Comparison of ENCODE assay signal across 8 mouse cellular contexts in the genomic region with DNA sequence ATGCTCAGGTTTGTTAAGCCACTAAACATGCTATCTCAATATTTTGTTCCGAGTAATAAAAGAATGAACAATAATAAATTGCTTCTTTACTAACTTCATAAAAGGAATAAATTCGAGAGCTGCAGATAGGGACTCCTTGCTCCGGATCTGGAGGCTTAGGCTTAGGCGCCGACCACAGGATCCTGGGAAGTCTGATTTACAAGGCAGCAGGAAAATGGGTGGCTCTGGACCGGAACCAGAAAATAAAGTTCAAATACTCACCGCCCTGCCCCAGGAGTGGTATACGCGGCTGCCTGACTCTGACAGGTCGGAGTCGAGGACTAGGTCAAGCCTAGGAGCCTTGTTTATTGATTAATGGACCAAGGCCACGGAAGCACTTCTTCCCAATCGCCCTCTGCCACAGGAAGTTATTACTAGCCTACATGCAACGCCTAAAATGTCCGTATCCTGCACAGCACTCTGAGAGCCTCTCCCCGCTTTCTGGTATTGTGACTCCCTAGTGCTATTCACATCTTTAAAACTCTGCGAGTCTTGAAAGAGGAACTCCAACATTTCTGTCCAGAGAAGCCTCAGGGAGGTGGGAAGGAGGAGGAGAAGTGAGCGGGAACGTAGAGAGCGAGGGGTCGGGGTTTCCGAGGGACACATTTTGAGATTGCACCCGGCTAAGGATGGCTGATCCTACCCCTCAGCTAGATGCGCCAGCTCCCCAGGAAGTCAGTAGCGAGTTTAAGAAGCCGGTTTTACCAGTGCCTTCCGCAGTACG. TPM values are rescaled to one million over a fixed set of nuclear protein-coding genes. Genes with fewer than 3 reads are reported as not detected.
A peak's percentile ranks its signal among the peaks of the same experiment; 100 is the strongest.
DNase-seq lines count a peak whose midpoint lies in the region; ATAC-seq and TF ChIP-seq lines count a peak whose summit lies in the region.

A gene (plus strand): TSS at position 642 of the 763 bp plus-strand sequence.

- H3K4me1 ChIP-seq in ES-Bruce4 (ENCODE audit: control insufficient read depth, insufficient read depth, low read length), result no peaks in the 10 kb centered on the region
- H3K4me1 ChIP-seq in forebrain, embryonic 13.5 days, result peaks cover 32% of the 10 kb centered on the region
- H3K4me1 ChIP-seq in liver, postnatal 0 days (ENCODE audit: insufficient read depth), result peaks cover 18% of the 10 kb centered on the region
- H3K4me1 ChIP-seq in neural tube, embryonic 14.5 days (ENCODE audit: control insufficient read depth, insufficient read depth, low read length), result peaks cover 19% of the 10 kb centered on the region

- peak within 1 kb of the TSS; percentile 78 for H3K9ac ChIP-seq in ES-Bruce4 (ENCODE audit: low read depth, poor library complexity, severe bottlenecking)
- peak within 1 kb of the TSS; percentile 90 for H3K9ac ChIP-seq in forebrain, embryonic 13.5 days
- peak within 1 kb of the TSS; percentile 95 for H3K9ac ChIP-seq in liver, postnatal 0 days (replicated peaks)
- peak within 1 kb of the TSS; percentile 77 for H3K9ac ChIP-seq in neural tube, embryonic 14.5 days (replicated peaks; ENCODE audit: low read depth, low read length)

- TF ChIP-seq POLR2A in ES-Bruce4 (IDR thresholded peaks at IDR 0.05; ENCODE audit: insufficient read depth, low read length), result no peak

- H3K27ac ChIP-seq in ES-Bruce4 (ENCODE audit: insufficient read depth, low read length), result no peak within 1 kb of the TSS
- peak within 1 kb of the TSS; percentile 80 for H3K27ac ChIP-seq in forebrain, embryonic 13.5 days
- peak within 1 kb of the TSS; percentile 91 for H3K27ac ChIP-seq in liver, postnatal 0 days (ENCODE audit: low read depth)
- H3K27ac ChIP-seq in neural tube, embryonic 14.5 days (ENCODE audit: low read depth, low read length), result peak within 1 kb of the TSS; percentile 81; the same call in 1 of the 2 replicates

- H3K4me3 ChIP-seq in ES-Bruce4 (ENCODE audit: low read depth, low read length), result peak within 1 kb of the TSS; percentile 100
- H3K4me3 ChIP-seq in forebrain, embryonic 13.5 days, result peak within 1 kb of the TSS; percentile 97
- peak within 1 kb of the TSS; percentile 100 for H3K4me3 ChIP-seq in liver, postnatal 0 days (ENCODE audit: low read depth, low read length)
- H3K4me3 ChIP-seq in neural tube, embryonic 14.5 days (ENCODE audit: low read depth, low read length), result peak within 1 kb of the TSS; percentile 97

- DNase-seq in heart, postnatal 10 days, result peak; percentile 85 to 90
- peak; percentile 60 for DNase-seq in large intestine, adult 2 months (ENCODE audit: low read depth, low spot score)
- peak; percentile 81 for DNase-seq in liver, postnatal 0 days
- peak; percentile 86 for DNase-seq in testis, postnatal 10 days (ENCODE audit: low spot score)

- ATAC-seq in cerebellum, adult (ENCODE audit: insufficient number of reproducible peaks, low FRiP score, low TSS enrichment), result peak; percentile 92
- peak; percentile 89 for ATAC-seq in forebrain, embryonic 13.5 days
- ATAC-seq in liver, postnatal 0 days, result peak; percentile 93
- ATAC-seq in neural tube, embryonic 14.5 days (ENCODE audit: low read depth), result peak; percentile 93

- peak within 1 kb of the TSS; percentile 98 for H3K4me2 ChIP-seq in forebrain, embryonic 13.5 days
- peak within 1 kb of the TSS; percentile 98 for H3K4me2 ChIP-seq in liver, postnatal 0 days (ENCODE audit: low read depth, low read length)
- peak within 1 kb of the TSS; percentile 100 for H3K4me2 ChIP-seq in neural tube, embryonic 14.5 days (ENCODE audit: low read depth, low read length)

- no peaks in the 10 kb centered on the region for H3K9me3 ChIP-seq in ES-Bruce4 (replicated peaks; ENCODE audit: control insufficient read depth, insufficient read depth, low read length, poor library complexity, severe bottlenecking)
- H3K9me3 ChIP-seq in forebrain, embryonic 13.5 days (replicated peaks), result no peaks in the 10 kb centered on the region
- H3K9me3 ChIP-seq in liver, postnatal 0 days (ENCODE audit: low read length), result no peaks in the 10 kb centered on the region
- no peaks in the 10 kb centered on the region for H3K9me3 ChIP-seq in neural tube, embryonic 14.5 days (ENCODE audit: control insufficient read depth, low read length)

- no peaks in the 10 kb centered on the region for H3K27me3 ChIP-seq in ES-Bruce4 (ENCODE audit: control insufficient read depth, insufficient read depth, low read length, poor library complexity, severe bottlenecking)
- no peaks in the 10 kb centered on the region for H3K27me3 ChIP-seq in forebrain, embryonic 13.5 days
- no peaks in the 10 kb centered on the region for H3K27me3 ChIP-seq in liver, postnatal 0 days (ENCODE audit: insufficient read depth, low read length)
- H3K27me3 ChIP-seq in neural tube, embryonic 14.5 days (ENCODE audit: control insufficient read depth, insufficient read depth, low read length), result no peaks in the 10 kb centered on the region

- WGBS in forebrain, embryonic 13.5 days, result under 1% methylated on average over 28 of the region's 28 CpGs
- WGBS in large intestine, adult 2 months, result under 1% methylated on average over 28 of the region's 28 CpGs
- under 1% methylated on average over 28 of the region's 28 CpGs for WGBS in liver, postnatal 0 days (ENCODE audit: insufficient replicate concordance)
- WGBS in neural tube, embryonic 14.5 days, result under 1% methylated on average over 28 of the region's 28 CpGs

- TF ChIP-seq EP300 in ES-Bruce4 (IDR thresholded peaks at IDR 0.05; ENCODE audit: insufficient read depth, low read depth, low read length), result no peak
- peak; percentile 59 for TF ChIP-seq EP300 in liver, postnatal 0 days (IDR thresholded peaks at IDR 0.05; ENCODE audit: low read depth)

- peaks cover 11% of the 10 kb centered on the region; the same call in 1 of the 2 replicates for H3K36me3 ChIP-seq in ES-Bruce4 (ENCODE audit: control insufficient read depth, insufficient read depth, low read length, poor library complexity, severe bottlenecking)
- H3K36me3 ChIP-seq in forebrain, embryonic 13.5 days (ENCODE audit: poor library complexity, severe bottlenecking), result peaks cover 44% of the 10 kb centered on the region
- peaks cover 26% of the 10 kb centered on the region for H3K36me3 ChIP-seq in liver, postnatal 0 days (replicated peaks; ENCODE audit: insufficient read depth, low read length)
- H3K36me3 ChIP-seq in neural tube, embryonic 14.5 days (ENCODE audit: control insufficient read depth, insufficient read depth, low read length), result peaks cover 19% of the 10 kb centered on the region

- no peak for TF ChIP-seq CTCF in ES-Bruce4 (IDR thresholded peaks at IDR 0.05; ENCODE audit: low read depth, low read length)
- no peak for TF ChIP-seq CTCF in liver, postnatal 0 days (IDR thresholded peaks at IDR 0.05; ENCODE audit: low read depth)

- intact Hi-C loops in heart, postnatal 10 days (cut with DNase I), result no loop called here

RNA-seq across cellular contexts. Expression of the gene that starts here (rescaled TPM):
- 46.4 and 62.4 TPM in 2 replicates for polyA plus RNA-seq in ES-Bruce4 (2011; ENCODE audit: insufficient read depth, insufficient read length, low read depth, missing spikeins)
- 33.8 and 34.4 TPM in 2 replicates for polyA plus RNA-seq in forebrain, embryonic 13.5 days (2015; fragmentation: Nextera tagmentation; extraction: Ambion mirVana)
- 10 to 100 TPM; 19.2 to 23.2 TPM for total RNA-seq in heart, postnatal 10 days (2021)
- 9.0 and 11.8 TPM in 2 replicates for polyA plus RNA-seq in large intestine, adult 2 months (2012; rRNA removed)
- 8.2 and 8.7 TPM in 2 replicates for polyA plus RNA-seq in liver, postnatal 0 days (2015; fragmentation: Nextera tagmentation; extraction: Ambion mirVana)
- polyA plus RNA-seq in neural tube, embryonic 14.5 days (2014; fragmentation: Nextera tagmentation; extraction: Ambion mirVana), result 35.4 and 35.8 TPM in 2 replicates
